Mouse (Mus musculus): ENCODE results near the gene Dchs2.

- TF ChIP-seq HCFC1 (IDR thresholded peaks at IDR 0.05; ENCODE audit: borderline replicate concordance, insufficient read depth, low read length) (no peak), ZC3H11A (IDR thresholded peaks at IDR 0.05; ENCODE audit: borderline replicate concordance, low read depth, low read length) (peak; percentile 66)
These were observed 146.0 kb downstream of the Dchs2 start for GRCm38 (mm10) chr3:83273555-83274244.

Measured in ES-E14 (cell line).